Mouse (Mus musculus) kidney, embryonic 14.5 days (tissue): ENCODE measurements around the gene Rita1. TPM values are rescaled to one million over a fixed set of nuclear protein-coding genes. Genes with fewer than 3 reads are reported as not detected.

Source experiments
- ATAC-seq: fragments of 200-750 bp; cut with Nextera tagmentation; 2 replicates; pipeline ENCODE4 v1.8.0; 2017; ENCODE audit warnings: moderate number of reproducible peaks, mild to moderate bottlenecking, moderate TSS enrichment, moderate library complexity; ENCODE audit not compliant: low FRiP score, low TSS enrichment
- H3K27ac ChIP-seq: fragments of 300-500 bp; sonication (generic); 2 replicates; pipeline ENCODE4 v1.5.1; 2014; ENCODE audit warnings: low read depth, mild to moderate bottlenecking, low read length, moderate library complexity, mixed read lengths
- H3K27me3 ChIP-seq: fragments of 300-500 bp; sonication (generic); 2 replicates; pipeline ENCODE4 v1.6.1; 2014; ENCODE audit warnings: mild to moderate bottlenecking, low read length; ENCODE audit not compliant: control insufficient read depth, insufficient read depth
- H3K36me3 ChIP-seq: fragments of 300-500 bp; sonication (generic); 2 replicates; pipeline ENCODE4 v1.6.1; 2014; ENCODE audit warnings: low read length, mixed read lengths; ENCODE audit not compliant: control insufficient read depth, insufficient read depth
- H3K4me1 ChIP-seq: fragments of 300-500 bp; sonication (generic); 2 replicates; pipeline ENCODE4 v1.6.1; 2014; ENCODE audit warnings: low read length, mixed read lengths; ENCODE audit not compliant: control insufficient read depth, insufficient read depth
- H3K4me2 ChIP-seq: fragments of 300-500 bp; sonication (generic); replicated peaks from 2 replicates; pipeline ENCODE4 v1.6.1; 2014; ENCODE audit warnings: low read depth, mild to moderate bottlenecking, low read length
- H3K4me3 ChIP-seq: fragments of 300-500 bp; sonication (generic); 2 replicates; pipeline ENCODE4 v1.5.1; 2014; ENCODE audit warnings: mild to moderate bottlenecking, low read length
- H3K9ac ChIP-seq: fragments of 300-500 bp; sonication (generic); 2 replicates; pipeline ENCODE4 v1.6.1; 2014; ENCODE audit warnings: low read depth, mild to moderate bottlenecking, low read length, moderate library complexity
- H3K9me3 ChIP-seq: fragments of 300-500 bp; sonication (generic); 2 replicates; pipeline ENCODE4 v1.6.1; 2016; ENCODE audit warnings: low read length; ENCODE audit not compliant: control insufficient read depth
- WGBS: fragments of 180-500 bp; shearing (Covaris S2); extraction: QIAGEN DNeasy Blood & Tissue Kit; methylation state at CpG from one replicate; pipeline ENCODE4 v1.1.7; 2014; 5-methylcytosine and 5-hydroxymethylcytosine counted together
- polyA plus RNA-seq: library from polyadenylated mRNA; unstranded; fragments of >200 nt; fragmentation: Nextera tagmentation; extraction: Ambion mirVana; gene quantifications from 2 replicates; pipeline ENCODE4 v1.2.1, GENCODE M21; 2014

The Rita1 gene
- polyA plus RNA-seq, 1 experiment from 2014 or later = 10.4 TPM

DNA sequence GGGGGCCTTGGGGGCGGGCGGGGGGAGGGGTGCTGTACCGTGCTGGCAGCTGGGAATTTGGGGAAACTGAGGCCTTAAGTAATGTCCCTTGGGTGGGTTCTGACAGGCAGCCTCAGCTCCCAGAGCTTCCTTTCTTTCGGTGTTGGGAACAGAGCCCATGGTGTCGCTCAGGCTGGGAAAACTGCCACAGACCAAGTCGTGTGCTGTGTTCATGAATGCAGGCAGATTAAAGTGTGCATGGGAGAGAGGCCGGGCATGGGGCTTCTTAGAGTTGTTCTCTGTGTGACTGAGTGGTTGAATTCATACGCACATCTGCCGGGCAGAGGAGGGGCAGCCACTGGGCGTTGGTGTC lies 9.4 kb upstream of the Rita1 start:
- Histone ChIP-seq H3K9ac (no peak overlapping the region), H3K4me2 (no peak overlapping the region), H3K36me3 (peaks cover 92% of the 10 kb centered on the region), H3K27me3 (no peaks in the 10 kb centered on the region), H3K9me3 (no peaks in the 10 kb centered on the region), H3K4me1 (no peaks in the 10 kb centered on the region), H3K27ac (no peak overlapping the region), H3K4me3 (no peak overlapping the region)
- WGBS = 96% methylated on average over 10 of the region's 10 CpGs
- no peak for ATAC-seq

- H3K4me1 ChIP-seq = no peaks in the 10 kb centered on the region
- no peak for ATAC-seq
- H3K9me3 ChIP-seq = no peaks in the 10 kb centered on the region
- H3K4me3 ChIP-seq = no peak overlapping the region
- H3K36me3 ChIP-seq = peaks cover 89% of the 10 kb centered on the region
- no peak overlapping the region for H3K27ac ChIP-seq
- no peaks in the 10 kb centered on the region for H3K27me3 ChIP-seq
- H3K4me2 ChIP-seq = no peak overlapping the region
- 77% methylated on average over 23 of the region's 23 CpGs for WGBS
- H3K9ac ChIP-seq = no peak overlapping the region
Measured at GRCm38 (mm10) chr5:120621078-120621765, 8.8 kb upstream of the Rita1 start.

DNA sequence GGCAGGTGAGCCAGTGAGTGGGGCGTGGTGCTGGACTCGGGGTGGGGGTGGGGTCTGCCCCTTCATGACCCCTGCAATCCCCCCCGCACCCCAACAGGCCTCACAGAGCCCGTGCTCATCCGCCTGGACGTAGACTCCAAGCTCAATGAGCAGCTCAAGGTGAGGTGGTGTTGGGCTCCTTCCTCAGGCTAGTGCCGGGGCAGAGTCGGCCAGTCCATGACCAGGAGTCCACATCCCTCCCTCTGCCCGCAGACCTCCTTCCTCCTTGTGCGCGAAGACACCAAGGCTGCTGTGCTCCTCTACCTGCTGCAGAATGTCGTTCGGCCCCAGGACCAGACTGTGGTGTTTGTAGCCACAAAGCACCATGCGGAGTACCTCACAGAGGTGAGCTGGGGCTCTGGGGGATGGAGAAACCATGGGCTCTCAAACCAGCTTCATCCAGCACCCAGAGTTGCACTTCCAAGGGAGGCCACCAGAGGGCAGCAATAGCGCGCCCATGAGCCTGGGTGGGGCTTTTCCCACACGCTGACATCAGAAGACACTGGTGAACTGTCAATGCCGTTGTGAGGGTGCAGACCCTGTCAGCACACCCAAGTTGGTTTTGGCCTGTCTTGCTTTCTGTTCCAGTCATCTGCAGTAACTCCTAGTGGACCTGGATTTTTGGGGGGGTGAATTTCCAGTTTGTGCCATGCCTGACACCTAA lies 8.1 kb upstream of the Rita1 start:
- Histone ChIP-seq H3K4me3 (no peak overlapping the region), H3K9ac (no peak overlapping the region), H3K4me2 (no peak overlapping the region), H3K36me3 (peaks cover 83% of the 10 kb centered on the region), H3K27ac (no peak overlapping the region), H3K9me3 (no peaks in the 10 kb centered on the region), H3K4me1 (no peaks in the 10 kb centered on the region), H3K27me3 (no peaks in the 10 kb centered on the region)
- no peak for ATAC-seq
- WGBS = 73% methylated on average over 18 of the region's 18 CpGs

- H3K9ac ChIP-seq = no peak overlapping the region
- H3K27me3 ChIP-seq = no peaks in the 10 kb centered on the region
- H3K4me1 ChIP-seq = no peaks in the 10 kb centered on the region
- no peak overlapping the region for H3K4me3 ChIP-seq
- no peak overlapping the region for H3K4me2 ChIP-seq
- 18% methylated on average over 5 of the region's 5 CpGs for WGBS
- H3K27ac ChIP-seq = no peak overlapping the region
- H3K36me3 ChIP-seq = peaks cover 70% of the 10 kb centered on the region
- no peak for ATAC-seq
- no peaks in the 10 kb centered on the region for H3K9me3 ChIP-seq
Measured at GRCm38 (mm10) chr5:120619201-120619600, 6.8 kb upstream of the Rita1 start.

GRCm38 (mm10) chr5:120618778-120619177 lies 6.4 kb upstream of the Rita1 start:
- no peaks in the 10 kb centered on the region for H3K9me3 ChIP-seq
- H3K4me3 ChIP-seq = no peak overlapping the region
- H3K36me3 ChIP-seq = peaks cover 66% of the 10 kb centered on the region
- no peaks in the 10 kb centered on the region for H3K27me3 ChIP-seq
- H3K9ac ChIP-seq = no peak overlapping the region
- no peak overlapping the region for H3K4me2 ChIP-seq
- no peak for ATAC-seq
- 90% methylated on average over 12 of the region's 12 CpGs for WGBS
- H3K27ac ChIP-seq = no peak overlapping the region
- peaks cover 3% of the 10 kb centered on the region; the same call in 1 of the 2 replicates for H3K4me1 ChIP-seq

DNA sequence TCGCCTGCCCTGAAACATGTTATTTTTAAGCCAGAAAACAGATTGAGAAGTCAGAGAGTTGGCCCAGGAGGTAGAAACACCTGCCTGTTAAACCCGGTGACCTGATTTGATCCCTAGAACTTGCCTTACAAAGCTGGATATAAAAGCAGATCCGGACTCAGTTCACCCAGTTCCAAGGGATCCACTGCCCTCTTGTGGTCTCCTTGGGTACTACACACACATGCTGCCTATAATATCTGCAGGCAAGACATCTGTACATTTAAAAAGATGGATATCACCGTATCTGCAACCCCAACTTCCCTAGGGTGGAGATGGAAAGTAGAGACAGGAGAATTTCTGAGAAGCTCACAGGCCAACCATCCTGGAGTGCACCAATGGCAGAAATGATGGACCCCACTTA lies 3.5 kb upstream of the Rita1 start:
- no peak for ATAC-seq

DNA sequence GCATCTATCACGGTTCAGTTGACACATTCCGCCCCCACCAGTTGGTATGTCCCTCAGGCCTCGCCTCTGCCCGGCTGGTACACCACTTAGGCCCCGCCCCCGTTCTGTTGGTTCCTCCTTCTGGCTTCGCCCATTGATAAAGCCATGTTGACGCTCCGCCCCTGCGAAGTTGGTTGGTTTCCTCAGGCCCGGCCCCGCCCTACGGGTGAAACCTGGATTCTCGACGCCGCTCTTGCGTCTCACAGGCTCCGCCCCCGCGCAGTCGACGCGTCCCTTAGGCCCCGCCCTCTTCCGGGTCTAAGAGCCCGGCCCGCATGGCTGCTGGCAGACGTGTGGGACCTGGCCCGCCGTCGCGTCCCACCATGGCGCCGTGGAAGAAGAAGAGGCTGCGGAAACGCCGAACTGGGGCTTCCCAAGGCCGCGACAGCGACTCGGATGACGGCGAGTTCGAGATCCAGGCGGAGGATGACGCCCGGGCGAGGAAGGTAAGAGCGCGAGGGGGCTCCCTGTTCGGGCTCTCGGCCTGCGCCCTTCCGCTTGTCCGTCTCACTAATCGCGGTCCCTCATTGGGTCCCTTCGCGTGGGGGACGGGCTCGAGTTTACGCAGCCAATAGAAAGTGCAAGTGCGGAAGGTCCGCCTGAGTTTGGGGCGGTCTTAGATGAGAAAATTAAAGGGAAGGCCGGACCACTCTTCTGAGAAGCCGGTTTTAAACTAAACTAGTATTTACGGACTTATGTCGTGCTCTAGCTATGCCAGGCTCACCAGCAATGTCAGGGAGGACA lies 624 bp upstream of the Rita1 start:
- Histone ChIP-seq H3K27ac (peak overlapping the region; percentile 70), H3K4me1 (peaks cover 14% of the 10 kb centered on the region), H3K4me2 (peak overlapping the region; percentile 79), H3K4me3 (peak overlapping the region; percentile 68), H3K36me3 (peaks cover 11% of the 10 kb centered on the region; the same call in 1 of the 2 replicates), H3K27me3 (no peaks in the 10 kb centered on the region), H3K9me3 (no peaks in the 10 kb centered on the region), H3K9ac (peak overlapping the region; percentile 65)
- WGBS = under 1% methylated on average over 69 of the region's 69 CpGs
- ATAC-seq = peak; percentile 94

More for the DNA sequence above, 3.5 kb upstream of the Rita1 start:
- no peaks in the 10 kb centered on the region for H3K9me3 ChIP-seq
- H3K36me3 ChIP-seq = peaks cover 39% of the 10 kb centered on the region
- no peak overlapping the region for H3K9ac ChIP-seq
- no peak overlapping the region for H3K27ac ChIP-seq
- H3K4me2 ChIP-seq = no peak overlapping the region
- 98% methylated on average over 4 of the region's 4 CpGs for WGBS
- peaks cover 13% of the 10 kb centered on the region for H3K4me1 ChIP-seq
- no peaks in the 10 kb centered on the region for H3K27me3 ChIP-seq
- H3K4me3 ChIP-seq = no peak overlapping the region

- Histone ChIP-seq H3K9me3 (no peaks in the 10 kb centered on the region), H3K4me1 (peaks cover 14% of the 10 kb centered on the region), H3K4me3 (peak overlapping the region; percentile 68), H3K9ac (peak overlapping the region; percentile 50; the same call in 1 of the 2 replicates), H3K27me3 (no peaks in the 10 kb centered on the region), H3K4me2 (peak overlapping the region; percentile 74), H3K36me3 (no peaks in the 10 kb centered on the region; the same call in 1 of the 2 replicates), H3K27ac (no peak overlapping the region)
- ATAC-seq = no peak
- WGBS = 60% methylated on average over 8 of the region's 8 CpGs
Measured at GRCm38 (mm10) chr5:120611416-120611815, 973 bp downstream of the Rita1 start.
